Mouse (Mus musculus) liver, embryonic 15.5 days (tissue): ENCODE results near the gene Cckbr. TPM values are rescaled to one million over a fixed set of nuclear protein-coding genes. Genes with fewer than 3 reads are reported as not detected.

Source experiments
- ATAC-seq: fragments of 200-750 bp; cut with Nextera tagmentation; 2 replicates; pipeline ENCODE4 v1.8.0; 2017; ENCODE audit warnings: moderate number of reproducible peaks, mild to moderate bottlenecking, moderate library complexity; ENCODE audit not compliant: insufficient read depth
- H3K27ac ChIP-seq: fragments of 300-500 bp; sonication (generic); replicated peaks from 2 replicates; pipeline ENCODE4 v1.5.1; 2015; ENCODE audit warnings: mild to moderate bottlenecking, inconsistent platforms
- H3K27me3 ChIP-seq: fragments of 300-500 bp; sonication (generic); 2 replicates; pipeline ENCODE4 v1.6.1; 2015; ENCODE audit warnings: mild to moderate bottlenecking, inconsistent platforms
- H3K36me3 ChIP-seq: fragments of 300-500 bp; sonication (generic); replicated peaks from 2 replicates; pipeline ENCODE4 v1.6.1; 2015; ENCODE audit warnings: moderate library complexity, mild to moderate bottlenecking, inconsistent platforms
- H3K4me1 ChIP-seq: fragments of 300-500 bp; sonication (generic); replicated peaks from 2 replicates; pipeline ENCODE4 v1.6.1; 2015; ENCODE audit warnings: inconsistent platforms
- H3K4me2 ChIP-seq: fragments of 300-500 bp; sonication (generic); 2 replicates; pipeline ENCODE4 v1.6.1; 2015; ENCODE audit warnings: moderate library complexity, mild to moderate bottlenecking, inconsistent platforms
- H3K4me3 ChIP-seq: fragments of 300-500 bp; sonication (generic); replicated peaks from 2 replicates; pipeline ENCODE4 v1.5.1; 2015; ENCODE audit warnings: mild to moderate bottlenecking, inconsistent platforms
- H3K9ac ChIP-seq: fragments of 300-500 bp; sonication (generic); 2 replicates; pipeline ENCODE4 v1.6.1; 2015; ENCODE audit warnings: moderate library complexity, mild to moderate bottlenecking, inconsistent platforms
- H3K9me3 ChIP-seq: fragments of 300-500 bp; sonication (generic); replicated peaks from 2 replicates; pipeline ENCODE4 v1.6.1; 2016; ENCODE audit warnings: inconsistent platforms
- WGBS: fragments of 180-500 bp; shearing (Covaris S2); methylation state at CpG from one replicate; pipeline ENCODE4 v1.1.7; 2015; ENCODE audit warnings: mixed read lengths; ENCODE audit not compliant: insufficient replicate concordance; 5-methylcytosine and 5-hydroxymethylcytosine counted together
- polyA plus RNA-seq: library from polyadenylated mRNA; unstranded; fragments of >200 nt; fragmentation: Nextera tagmentation; extraction: Ambion mirVana; gene quantifications from 2 replicates; pipeline ENCODE4 v1.2.1, GENCODE M21; 2015

Gene Cckbr
- polyA plus RNA-seq: not detected in 2 replicates

DNA sequence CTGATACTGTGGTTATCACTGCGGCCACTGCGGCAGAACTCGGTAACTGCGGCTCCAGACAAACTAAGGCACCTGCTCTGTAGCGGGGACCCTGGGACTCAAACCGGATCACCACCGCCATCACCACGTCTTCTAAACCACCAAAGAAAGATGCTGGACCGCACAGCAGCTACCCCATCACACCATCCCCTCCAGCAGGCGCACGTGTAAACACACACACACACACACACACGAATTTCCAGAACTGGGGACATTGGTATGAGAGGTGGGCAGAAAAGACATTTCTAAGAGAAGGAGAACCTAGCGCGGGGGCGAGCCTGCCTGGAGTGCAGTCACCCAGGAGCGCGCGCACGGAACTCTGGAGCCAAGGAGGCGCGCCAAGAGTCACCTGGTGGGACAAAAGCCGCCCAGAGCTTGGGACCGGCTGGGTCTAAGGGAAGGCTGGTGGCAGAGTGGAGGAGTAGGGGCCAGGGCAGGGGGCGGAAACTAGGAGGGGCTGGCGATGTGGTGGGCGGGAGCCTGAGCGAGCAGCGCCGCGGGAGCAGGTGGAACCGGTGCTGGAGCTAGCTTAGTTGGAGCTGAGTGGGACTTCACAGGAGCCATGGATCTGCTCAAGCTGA is at the start of gene Cckbr:
TSS of gene Cckbr (plus strand) at position 308 of the 620 bp plus-strand sequence.
- ATAC-seq: no peak
- WGBS: 4% methylated on average over 31 of the region's 31 CpGs
- no peak within 1 kb of the TSS for H3K27ac ChIP-seq
- H3K27me3 ChIP-seq: peaks cover 42% of the 10 kb centered on the region
- H3K4me3 ChIP-seq: no peak within 1 kb of the TSS
- H3K36me3 ChIP-seq: no peaks in the 10 kb centered on the region
- H3K4me1 ChIP-seq: no peaks in the 10 kb centered on the region
- H3K9me3 ChIP-seq: no peaks in the 10 kb centered on the region
- H3K4me2 ChIP-seq: no peak within 1 kb of the TSS
- no peak within 1 kb of the TSS for H3K9ac ChIP-seq

DNA sequence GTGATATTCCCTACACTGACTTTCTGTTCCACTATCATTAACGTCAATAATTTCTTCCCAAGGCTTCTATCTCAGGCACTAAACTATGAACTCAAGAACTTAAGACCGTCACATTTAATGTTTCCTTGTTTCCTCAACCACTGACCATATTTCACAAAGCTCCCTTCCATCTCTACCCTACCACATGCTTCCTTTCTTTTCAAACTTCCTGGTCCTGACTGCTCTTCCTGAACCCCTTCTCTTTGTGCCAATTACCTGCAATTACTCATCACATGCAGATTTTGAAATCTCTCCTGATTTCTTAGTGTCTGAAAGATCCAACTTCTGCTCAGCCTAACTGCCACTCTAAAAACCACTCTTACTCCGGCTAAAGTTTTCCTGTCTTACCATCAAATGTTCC is 45.2 kb upstream of the Cckbr start:
- Histone ChIP-seq H3K9me3 (no peaks in the 10 kb centered on the region), H3K4me1 (no peaks in the 10 kb centered on the region), H3K36me3 (peaks cover 81% of the 10 kb centered on the region), H3K4me3 (no peak overlapping the region), H3K9ac (no peak overlapping the region), H3K27ac (no peak overlapping the region), H3K4me2 (no peak overlapping the region), H3K27me3 (no peaks in the 10 kb centered on the region)
- no peak for ATAC-seq
- 69% methylated on average over 3 of the region's 3 CpGs for WGBS

DNA sequence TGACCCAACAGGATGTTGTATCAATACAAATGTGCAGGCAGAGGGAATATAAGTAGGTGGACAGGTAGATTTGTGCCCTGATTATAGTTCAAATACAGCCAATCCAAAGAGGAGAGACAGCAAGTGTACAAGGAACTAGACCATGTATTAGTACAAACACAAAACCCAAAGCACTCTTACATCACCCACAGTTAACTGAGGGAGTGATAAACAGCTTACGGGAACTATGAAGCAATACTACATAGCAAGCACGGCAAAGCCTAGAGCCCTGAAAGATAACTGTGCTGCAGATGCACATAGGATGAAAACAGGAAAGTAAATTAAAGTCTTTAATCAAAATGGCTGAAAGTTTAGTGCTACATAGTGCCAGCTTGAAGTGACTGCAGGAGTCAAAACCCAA is 37.8 kb upstream of the Cckbr start:
- Histone ChIP-seq H3K4me3 (no peak overlapping the region), H3K36me3 (peaks cover 66% of the 10 kb centered on the region)
- 73% methylated on average over 2 of the region's 2 CpGs for WGBS

DNA sequence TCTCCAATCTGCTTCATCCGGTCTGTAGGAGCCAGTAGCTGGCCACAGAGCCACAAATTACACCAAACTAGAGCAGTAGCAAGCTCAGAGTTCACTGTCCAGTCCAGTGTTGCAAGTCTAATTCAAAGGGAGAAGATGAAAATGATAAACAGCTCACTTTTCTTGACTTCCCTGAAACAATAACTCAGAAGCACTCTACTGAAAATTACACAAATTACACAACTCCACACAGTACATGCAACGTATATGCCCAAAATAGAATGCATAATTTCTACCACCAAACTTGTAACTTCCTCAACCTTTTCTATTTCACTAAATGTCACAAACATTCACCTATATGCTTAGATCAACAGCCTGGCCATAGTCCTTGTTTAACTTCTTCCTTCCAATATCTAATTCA is 35.3 kb upstream of the Cckbr start:
- no peak for ATAC-seq
- peaks cover 41% of the 10 kb centered on the region for H3K36me3 ChIP-seq
- WGBS: 65% methylated on average over 2 of the region's 2 CpGs

More for the DNA sequence above, 37.8 kb upstream of the Cckbr start:
- Histone ChIP-seq H3K4me1 (no peaks in the 10 kb centered on the region), H3K27me3 (no peaks in the 10 kb centered on the region), H3K27ac (no peak overlapping the region), H3K9me3 (no peaks in the 10 kb centered on the region), H3K4me2 (no peak overlapping the region), H3K9ac (no peak overlapping the region)
- ATAC-seq: no peak

DNA sequence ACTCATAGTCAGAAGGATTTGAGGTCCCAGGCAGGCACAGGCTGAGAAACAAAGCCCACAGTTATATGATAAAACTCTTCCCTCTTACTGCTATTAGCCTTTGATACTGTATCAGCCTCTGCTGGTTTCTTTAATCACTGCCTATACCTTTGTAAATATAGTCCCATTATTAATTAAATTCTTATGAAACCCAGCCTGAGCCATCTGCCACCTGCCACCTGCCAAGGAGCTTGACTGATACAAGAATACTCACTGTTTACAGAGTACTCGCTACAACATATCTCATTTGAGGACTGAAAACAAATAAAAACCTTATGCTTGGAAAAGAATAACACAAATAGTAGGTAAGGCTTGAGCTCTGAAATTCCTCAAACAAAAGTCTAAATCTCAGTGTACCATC is 30.9 kb upstream of the Cckbr start:
- no peaks in the 10 kb centered on the region for H3K9me3 ChIP-seq
- no peak overlapping the region for H3K27ac ChIP-seq
- ATAC-seq: no peak
- no peak overlapping the region for H3K9ac ChIP-seq
- 82% methylated on average over 1 of the region's 1 CpGs for WGBS
- no peak overlapping the region for H3K4me3 ChIP-seq
- H3K4me1 ChIP-seq: peaks cover 16% of the 10 kb centered on the region
- H3K4me2 ChIP-seq: no peak overlapping the region
- no peaks in the 10 kb centered on the region for H3K27me3 ChIP-seq
- H3K36me3 ChIP-seq: peaks cover 5% of the 10 kb centered on the region

More for the DNA sequence above, 35.3 kb upstream of the Cckbr start:
- Histone ChIP-seq H3K27ac (peak overlapping the region; percentile 48; the same call in 1 of the 2 replicates), H3K4me1 (no peaks in the 10 kb centered on the region), H3K27me3 (no peaks in the 10 kb centered on the region), H3K4me2 (no peak overlapping the region), H3K4me3 (no peak overlapping the region), H3K9ac (no peak overlapping the region), H3K9me3 (no peaks in the 10 kb centered on the region)

DNA sequence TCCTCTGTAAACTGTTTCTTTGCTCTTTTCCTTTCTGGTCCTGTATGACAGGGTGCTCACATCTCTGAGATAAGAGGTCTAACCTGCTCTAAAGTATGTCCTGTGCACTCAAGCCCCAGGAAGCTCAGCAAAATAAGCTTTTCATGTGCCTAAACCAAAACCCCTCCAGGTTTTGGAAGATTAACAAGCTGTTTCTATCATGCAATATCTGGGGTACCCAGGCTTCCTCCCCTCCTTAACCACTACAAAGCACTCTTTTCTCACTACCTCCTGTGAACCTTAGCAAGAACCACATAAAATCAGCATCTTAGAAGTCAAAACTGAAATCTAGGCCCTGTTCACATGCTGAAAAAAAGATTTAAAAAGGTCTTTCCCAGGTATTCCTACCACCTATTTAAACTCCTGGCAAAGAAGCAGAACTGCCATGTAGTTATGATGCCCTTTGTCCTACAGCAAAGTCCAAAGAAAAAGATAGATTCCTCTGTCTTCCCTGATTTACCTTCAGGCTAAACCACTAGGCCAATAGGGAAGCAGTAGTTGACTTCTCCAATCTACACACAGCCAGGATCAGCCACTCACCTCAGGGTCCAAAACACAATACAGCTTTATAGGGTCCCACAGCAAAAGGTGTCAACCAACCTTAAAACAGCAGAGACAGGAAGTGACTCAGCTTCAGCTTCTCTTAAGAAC is 30.3 kb upstream of the Cckbr start:
- no peaks in the 10 kb centered on the region for H3K36me3 ChIP-seq
- no peak overlapping the region for H3K4me3 ChIP-seq
- H3K9me3 ChIP-seq: no peaks in the 10 kb centered on the region
- H3K4me1 ChIP-seq: peaks cover 18% of the 10 kb centered on the region
- no peak overlapping the region for H3K27ac ChIP-seq
- H3K4me2 ChIP-seq: no peak overlapping the region
- H3K27me3 ChIP-seq: no peaks in the 10 kb centered on the region
- H3K9ac ChIP-seq: no peak overlapping the region
- ATAC-seq: no peak

DNA sequence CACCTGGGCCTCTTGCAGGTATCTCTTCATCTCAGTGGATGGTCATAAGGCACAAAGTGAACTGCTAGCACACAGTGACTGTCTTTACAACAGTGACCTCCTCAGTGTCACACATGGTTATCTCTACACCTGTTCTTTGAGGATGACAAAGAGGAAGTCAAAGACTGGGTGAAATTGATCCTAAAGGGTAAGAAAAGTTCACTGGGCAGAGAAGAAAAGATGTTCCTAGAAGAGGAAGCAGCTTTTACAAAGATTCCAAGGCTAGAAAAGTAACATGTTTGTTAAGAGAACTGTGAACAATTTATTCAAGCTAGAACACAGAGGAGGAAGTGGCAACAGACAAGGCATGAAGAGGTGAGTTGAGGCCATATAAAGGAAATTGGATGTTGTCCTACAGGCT is 29.4 kb upstream of the Cckbr start:
- H3K27me3 ChIP-seq: no peaks in the 10 kb centered on the region
- ATAC-seq: no peak
- H3K4me3 ChIP-seq: no peak overlapping the region
- no peak overlapping the region for H3K4me2 ChIP-seq
- H3K4me1 ChIP-seq: peaks cover 26% of the 10 kb centered on the region
- H3K9me3 ChIP-seq: no peaks in the 10 kb centered on the region
- no peak overlapping the region for H3K9ac ChIP-seq
- H3K27ac ChIP-seq: no peak overlapping the region
- H3K36me3 ChIP-seq: no peaks in the 10 kb centered on the region

DNA sequence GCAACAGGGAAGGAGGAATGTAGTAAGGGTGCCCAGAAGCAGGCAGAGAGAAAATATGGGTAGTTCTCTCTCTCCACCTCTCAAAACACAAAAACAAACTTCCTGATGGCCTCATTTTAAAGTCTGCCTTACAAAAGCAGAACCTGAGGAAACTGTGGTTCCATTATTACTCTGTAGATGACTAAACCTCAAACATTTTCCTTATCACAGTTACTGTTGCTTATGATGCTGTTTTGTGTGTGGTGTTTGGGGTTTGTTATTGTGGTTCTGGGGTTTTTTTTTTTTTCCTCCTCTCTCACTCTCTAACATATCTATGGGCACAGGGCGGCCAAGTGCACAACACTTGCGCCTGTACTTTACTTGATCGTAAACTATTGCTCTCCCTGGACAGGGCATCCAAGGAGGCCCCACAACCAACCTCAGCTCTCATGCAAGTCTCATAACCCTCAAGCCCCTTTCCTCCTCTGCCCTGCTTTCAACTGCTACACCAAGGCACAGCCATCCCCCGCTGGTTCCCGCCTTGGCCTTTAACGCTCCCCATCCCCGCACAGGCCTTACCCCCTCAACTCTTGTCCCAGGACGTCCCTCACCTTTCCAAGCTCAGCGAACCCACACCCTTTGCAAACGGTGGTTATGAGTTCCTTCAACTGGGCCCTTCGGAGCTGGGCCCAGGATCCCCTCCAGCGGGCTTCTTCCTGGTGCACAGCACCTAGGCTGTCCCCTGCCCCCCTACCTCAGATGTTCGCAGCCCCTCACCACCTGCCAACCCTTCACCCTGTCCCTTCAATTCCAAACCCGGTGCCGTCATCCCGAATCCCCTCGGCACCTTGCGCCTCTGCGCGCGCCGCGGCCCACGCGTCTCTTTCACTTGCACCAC is 26.2 kb upstream of the Cckbr start:
- ATAC-seq: no peak
- WGBS: 0% methylated on average over 25 of the region's 25 CpGs
- no peaks in the 10 kb centered on the region for H3K27me3 ChIP-seq
- H3K9ac ChIP-seq: peak overlapping the region; percentile 85
- no peaks in the 10 kb centered on the region for H3K36me3 ChIP-seq
- H3K27ac ChIP-seq: peak overlapping the region; percentile 85
- peaks cover 27% of the 10 kb centered on the region for H3K4me1 ChIP-seq
- H3K4me3 ChIP-seq: peak overlapping the region; percentile 84
- peak overlapping the region; percentile 94 for H3K4me2 ChIP-seq
- no peaks in the 10 kb centered on the region for H3K9me3 ChIP-seq

DNA sequence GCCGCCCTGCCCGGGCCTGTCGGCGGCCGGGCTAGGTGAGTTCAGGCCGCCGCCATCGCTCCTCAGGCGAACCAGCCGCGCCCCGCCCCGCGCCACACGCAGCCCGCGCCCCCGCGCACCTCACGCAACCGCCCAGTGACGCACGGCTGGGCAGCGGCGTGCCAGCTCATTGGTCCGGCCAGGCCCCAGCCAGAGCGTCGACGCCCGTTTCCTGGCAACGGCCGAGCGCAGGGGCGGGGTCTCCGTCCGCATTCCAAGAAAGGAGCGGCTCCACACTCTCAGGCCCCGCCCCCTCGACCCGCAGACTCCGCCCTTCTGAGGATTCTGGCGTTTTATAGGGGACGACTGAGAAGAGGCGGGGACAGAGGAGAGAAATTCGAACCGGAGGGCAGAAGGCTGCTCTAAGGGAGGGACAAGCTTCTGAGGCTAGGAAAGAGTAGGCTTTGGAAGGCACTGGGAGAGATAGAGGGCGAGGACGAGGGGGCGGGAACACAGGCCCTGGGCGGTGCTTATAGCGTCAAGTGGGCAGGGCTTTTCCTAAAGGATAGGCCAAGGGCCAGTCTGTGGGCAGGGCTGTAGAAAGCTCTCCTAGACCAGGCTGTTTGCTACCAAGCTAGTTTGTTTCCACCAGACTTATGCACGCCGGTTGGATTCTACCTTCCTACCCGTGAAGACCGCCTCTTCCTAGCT is 25.5 kb upstream of the Cckbr start, which contains the start of gene Fam160a2:
TSS of gene Fam160a2 (minus strand) at position 120 of the 690 bp plus-strand sequence.
- ATAC-seq: peak; percentile 96
- H3K36me3 ChIP-seq: no peaks in the 10 kb centered on the region
- H3K4me2 ChIP-seq: peak within 1 kb of the TSS; percentile 94
- H3K4me1 ChIP-seq: peaks cover 27% of the 10 kb centered on the region
- under 1% methylated on average over 55 of the region's 55 CpGs for WGBS
- H3K27me3 ChIP-seq: no peaks in the 10 kb centered on the region
- H3K4me3 ChIP-seq: peak within 1 kb of the TSS; percentile 84
- no peaks in the 10 kb centered on the region for H3K9me3 ChIP-seq
- H3K9ac ChIP-seq: peak within 1 kb of the TSS; percentile 85
- H3K27ac ChIP-seq: peak within 1 kb of the TSS; percentile 92

DNA sequence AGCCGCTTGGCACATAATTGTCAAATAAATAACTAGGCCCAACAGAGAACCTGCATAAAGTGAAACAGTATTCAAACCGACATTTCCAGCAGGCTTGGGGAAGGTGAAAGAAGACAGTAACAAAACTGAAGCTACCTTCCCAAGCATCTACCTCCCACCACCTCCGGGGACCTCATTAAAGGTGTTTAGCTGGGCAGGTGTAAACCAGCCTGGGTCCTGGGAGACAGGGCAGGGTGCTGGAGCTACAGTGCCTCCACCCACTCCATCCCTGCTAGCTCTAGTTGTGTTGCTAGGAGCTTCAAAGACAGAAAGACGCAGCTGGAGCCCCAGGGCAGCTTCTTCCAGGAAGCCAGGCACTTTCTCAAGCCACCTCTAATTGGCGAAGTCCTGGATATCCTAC is 21.3 kb upstream of the Cckbr start, which contains the start of gene Cnga4:
TSS of gene Cnga4 (plus strand) at position 301 of the 400 bp plus-strand sequence.
- H3K4me2 ChIP-seq: no peak within 1 kb of the TSS
- no peak within 1 kb of the TSS for H3K9ac ChIP-seq
- H3K9me3 ChIP-seq: no peaks in the 10 kb centered on the region
- H3K36me3 ChIP-seq: no peaks in the 10 kb centered on the region
- H3K27me3 ChIP-seq: peaks cover 4% of the 10 kb centered on the region; the same call in 1 of the 2 replicates
- H3K4me1 ChIP-seq: peaks cover 14% of the 10 kb centered on the region
- no peak within 1 kb of the TSS for H3K27ac ChIP-seq
- H3K4me3 ChIP-seq: no peak within 1 kb of the TSS
- 52% methylated on average over 5 of the region's 5 CpGs for WGBS
- no peak for ATAC-seq
